Mouse (Mus musculus) urinary bladder, postnatal 14 days (tissue): ENCODE results near the gene Nectin1.

Source experiments
- DNase-seq: peaks from one replicate; pipeline ENCODE4 v3.0.0; 2021; ENCODE audit warnings: low spot score

Nectin1 gene

GRCm38 (mm10) chr9:43741277-43741676 lies 2.5 kb upstream of the Nectin1 start:
- no peak for DNase-seq

- DNase-seq: no peak
These were observed 1.7 kb upstream of the Nectin1 start for GRCm38 (mm10) chr9:43742066-43742465.

GRCm38 (mm10) chr9:43742902-43743646 lies 710 bp upstream of the Nectin1 start:
- DNase-seq: peak; percentile 89

DNA sequence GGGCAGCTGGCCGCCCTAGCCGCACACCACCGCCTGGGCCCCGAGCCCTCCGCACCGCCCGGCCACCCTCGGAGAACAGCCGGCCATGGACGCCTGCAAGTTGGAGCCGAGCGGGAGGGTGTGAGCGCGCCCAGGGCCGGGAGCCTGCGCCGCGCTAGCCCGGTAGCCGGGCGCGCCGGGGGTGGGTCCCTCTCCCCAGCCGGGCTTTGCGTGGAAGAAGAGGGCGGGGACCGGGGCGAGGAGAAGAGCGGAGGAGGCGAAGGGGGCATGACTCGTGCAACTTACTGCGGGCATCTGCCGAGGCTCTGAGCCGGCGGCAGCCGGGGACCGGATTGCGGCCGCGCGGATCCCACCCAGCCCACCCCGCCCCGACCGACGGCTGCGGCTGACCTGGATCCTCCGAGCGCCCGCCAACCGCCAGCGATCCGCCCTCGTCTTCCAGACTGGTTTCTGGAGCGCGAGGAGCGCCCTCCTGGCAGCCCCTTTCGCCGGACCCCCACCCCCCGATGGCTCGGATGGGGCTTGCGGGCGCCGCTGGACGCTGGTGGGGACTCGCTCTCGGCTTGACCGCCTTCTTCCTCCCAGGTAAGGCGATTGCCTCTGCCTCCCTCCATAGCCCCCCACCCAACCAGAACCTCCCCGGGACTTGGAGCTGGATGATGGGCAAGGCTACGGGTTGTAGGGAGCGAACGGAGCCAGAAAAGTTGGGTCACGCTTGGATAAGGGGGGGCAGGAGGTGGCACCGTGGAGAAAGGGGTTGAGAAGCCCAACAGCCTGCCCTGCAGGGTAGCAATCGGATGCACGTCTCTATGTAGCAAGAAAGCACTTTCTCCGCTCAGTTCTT lies 576 bp downstream of the Nectin1 start:
- peak; percentile 46 for DNase-seq

- peak; percentile 41 for DNase-seq
These were observed 1.4 kb downstream of the Nectin1 start for GRCm38 (mm10) chr9:43745051-43745792.

DNA sequence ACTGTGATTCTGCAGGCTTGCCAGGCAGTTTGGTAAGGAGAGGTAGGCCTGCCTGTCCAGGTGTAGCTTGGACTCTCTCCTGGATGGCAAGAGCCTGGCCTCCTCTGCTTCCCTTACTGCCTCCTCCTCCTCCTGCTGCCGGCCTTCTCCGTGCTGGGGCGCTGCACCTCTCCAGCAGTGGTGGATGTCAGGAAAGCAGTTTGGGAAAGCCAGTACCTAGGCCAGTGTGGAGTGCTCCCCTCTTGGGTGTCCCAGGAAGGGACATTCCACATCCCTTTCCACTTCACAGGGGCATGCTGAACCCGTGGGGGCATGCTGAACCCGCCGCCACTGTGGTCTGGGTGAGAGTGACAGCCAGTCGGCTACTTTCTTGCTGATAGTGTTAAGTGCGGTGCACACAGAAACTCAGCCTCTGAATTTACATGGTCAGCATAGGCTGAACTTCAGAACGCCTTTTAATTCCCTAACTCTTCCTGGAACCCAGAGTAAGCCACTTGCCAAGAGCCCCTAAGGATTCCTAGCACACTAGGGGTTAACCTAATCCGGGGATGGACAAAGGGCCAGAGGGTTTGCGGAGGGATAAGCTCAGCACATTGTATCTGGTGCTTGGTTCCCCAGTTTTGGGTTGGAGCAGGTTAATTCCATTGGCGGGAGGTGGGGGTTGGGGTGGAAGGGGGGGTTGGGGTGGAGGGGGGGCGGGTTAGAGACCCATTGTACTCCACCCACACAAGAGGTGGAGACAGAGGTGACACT lies 2.3 kb downstream of the Nectin1 start:
- no peak for DNase-seq

GRCm38 (mm10) chr9:43747710-43748109 lies 3.9 kb downstream of the Nectin1 start:
- DNase-seq: no peak

- no peak for DNase-seq
These were observed 4.7 kb downstream of the Nectin1 start for GRCm38 (mm10) chr9:43748519-43748918.

DNA sequence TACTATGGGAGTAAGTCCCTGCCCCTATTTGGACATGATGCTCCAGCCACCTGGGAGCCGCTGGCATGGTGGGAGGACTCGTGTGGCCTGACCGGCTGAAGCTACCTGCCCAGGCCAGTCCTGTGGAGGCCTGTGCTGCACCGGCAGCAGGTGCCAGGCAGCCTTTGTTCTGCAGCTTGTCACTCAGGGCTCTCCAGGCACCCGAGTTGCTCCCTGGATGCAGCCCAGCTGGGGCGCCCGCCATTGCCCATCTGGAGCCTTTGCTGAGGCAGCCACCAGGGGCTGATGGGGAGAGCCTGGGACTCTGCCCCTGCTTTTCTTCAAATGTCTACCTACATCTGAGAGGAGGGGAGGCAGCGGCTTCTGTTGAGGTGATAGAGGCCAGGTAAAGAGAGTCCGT lies 6.3 kb downstream of the Nectin1 start:
- DNase-seq: no peak

DNA sequence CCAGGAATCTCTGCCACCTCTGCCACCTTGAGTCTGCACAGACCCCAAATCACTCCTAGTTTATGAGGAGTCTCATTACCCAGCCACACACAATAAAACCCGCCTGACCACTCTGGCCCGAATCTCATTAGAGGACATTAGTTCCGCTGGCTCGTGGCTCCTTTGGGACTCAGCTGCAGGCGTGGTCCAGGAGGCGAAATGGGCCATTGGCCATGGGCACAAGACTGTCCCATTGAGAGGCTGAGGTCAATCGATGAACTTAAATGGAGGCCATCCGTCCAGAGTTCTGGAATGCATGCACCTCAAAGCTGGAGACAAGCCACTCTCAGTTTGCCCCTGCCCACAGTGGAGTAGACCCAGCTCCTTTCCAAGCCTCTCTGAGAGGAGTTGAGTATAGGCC lies 7.3 kb downstream of the Nectin1 start:
- DNase-seq: no peak

GRCm38 (mm10) chr9:43753481-43753880 lies 9.7 kb downstream of the Nectin1 start:
- DNase-seq: no peak

DNA sequence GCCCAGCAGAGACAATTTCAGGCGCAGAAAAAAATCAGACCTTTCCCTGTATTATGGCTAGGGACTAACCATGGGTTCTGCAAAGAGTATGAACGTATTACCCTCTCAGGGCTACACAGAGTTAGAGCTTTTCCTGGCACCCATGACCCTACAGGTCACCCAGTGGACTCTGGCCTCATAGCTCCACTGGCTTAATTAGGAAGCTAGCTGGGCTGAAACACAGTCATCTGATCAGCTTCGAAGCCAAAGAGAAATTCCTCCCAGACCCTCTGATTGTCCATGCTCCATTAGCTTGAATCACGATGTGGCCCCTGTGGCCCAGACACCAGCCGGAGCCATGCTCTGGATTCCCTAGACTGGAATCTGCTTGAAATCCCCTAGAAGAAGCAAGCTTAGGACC lies 10.3 kb downstream of the Nectin1 start:
- DNase-seq: no peak

- no peak for DNase-seq
These were observed 11.0 kb downstream of the Nectin1 start for GRCm38 (mm10) chr9:43754768-43755197.

- no peak for DNase-seq
These were observed 11.7 kb downstream of the Nectin1 start for GRCm38 (mm10) chr9:43755464-43755863.

DNA sequence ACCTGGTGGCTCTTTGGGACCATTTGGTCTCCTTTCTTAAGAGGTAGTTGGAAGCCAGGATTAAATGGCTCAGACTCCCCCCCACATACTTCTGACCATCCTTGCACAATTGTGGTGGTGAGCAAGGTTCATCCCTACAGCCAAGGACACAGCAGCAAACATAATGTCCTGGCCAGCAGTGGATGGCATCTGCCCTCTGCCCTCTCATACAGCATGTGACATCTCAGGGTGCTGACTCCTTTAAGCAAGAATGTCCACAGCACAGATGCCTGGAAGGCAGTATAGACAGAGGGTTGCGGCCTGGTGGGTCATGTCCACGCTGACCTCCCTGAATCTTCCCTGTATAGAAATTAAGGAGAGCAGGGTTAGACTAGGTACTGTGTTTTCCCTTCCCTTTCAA lies 12.1 kb downstream of the Nectin1 start:
- no peak for DNase-seq

DNA sequence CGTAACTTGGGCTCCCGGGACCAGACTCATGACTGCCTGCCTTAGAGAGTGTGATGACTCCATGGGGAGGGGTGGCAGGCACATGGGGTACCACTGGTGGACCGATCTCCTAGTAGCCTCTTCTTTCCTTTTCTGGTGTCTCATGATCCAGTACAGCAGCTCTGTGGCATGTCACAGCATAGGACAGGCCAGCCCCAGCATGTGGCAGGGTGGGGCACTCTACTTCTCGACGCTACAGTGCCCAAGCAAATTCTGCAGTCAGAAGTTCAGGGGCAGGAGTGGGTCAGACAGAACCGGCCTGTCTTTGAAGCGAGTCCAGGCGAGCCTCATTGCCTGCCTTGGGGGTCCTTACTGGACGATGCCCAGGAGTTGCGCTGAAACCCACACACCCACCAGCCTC lies 13.4 kb downstream of the Nectin1 start:
- DNase-seq: peak; percentile 81

DNA sequence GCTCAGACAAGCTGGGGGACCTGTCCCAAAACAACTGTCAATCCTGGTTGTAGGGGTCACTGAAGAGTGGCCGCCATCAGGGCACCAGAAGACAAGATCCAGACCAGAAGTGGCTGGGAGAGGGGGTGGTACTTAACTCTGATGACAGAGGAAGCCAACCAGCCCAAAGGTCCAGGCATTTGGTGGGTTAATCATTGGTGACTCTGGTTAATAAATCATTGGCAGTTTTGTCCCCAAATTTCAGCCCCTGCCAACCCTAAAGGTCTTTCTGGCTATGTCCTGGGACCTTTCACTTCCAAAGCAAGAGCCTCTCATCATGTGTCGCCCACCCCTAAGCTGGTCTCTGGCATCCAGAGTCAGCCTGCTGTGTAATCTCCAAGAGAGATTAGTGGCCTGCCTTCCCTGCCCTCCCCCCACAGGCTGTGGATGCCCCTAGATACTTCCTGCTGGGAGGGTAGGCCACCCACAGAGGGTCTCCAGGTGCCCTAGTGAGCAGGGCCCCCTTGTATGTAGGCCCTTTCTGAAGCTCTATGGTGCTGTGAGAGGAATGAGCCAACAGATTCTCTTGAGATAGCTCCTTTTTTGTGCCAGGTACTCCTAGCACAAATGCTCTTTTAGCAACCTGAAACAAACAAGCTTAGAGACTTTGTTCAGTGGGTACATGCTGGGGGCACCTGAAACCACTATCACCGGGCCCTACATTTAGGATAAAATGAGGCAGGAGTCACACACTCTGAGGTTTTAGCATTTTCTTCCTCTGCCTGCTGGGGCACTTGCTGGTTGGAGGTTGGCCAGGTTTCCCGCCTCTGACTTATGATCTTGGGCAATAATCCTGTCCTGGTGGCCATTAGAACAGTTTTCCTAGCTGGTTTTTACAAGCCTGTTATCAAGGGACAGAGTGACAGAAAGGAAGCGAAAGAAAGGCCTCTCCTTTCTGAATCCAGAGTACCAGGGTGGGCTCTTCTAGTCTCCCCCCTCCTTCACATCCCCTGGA lies 14.5 kb downstream of the Nectin1 start:
- DNase-seq: peak; percentile 53

GRCm38 (mm10) chr9:43760078-43760477 lies 16.3 kb downstream of the Nectin1 start:
- DNase-seq: no peak

GRCm38 (mm10) chr9:43761181-43761820 lies 17.5 kb downstream of the Nectin1 start:
- DNase-seq: no peak

- DNase-seq: no peak
These were observed 18.2 kb downstream of the Nectin1 start for GRCm38 (mm10) chr9:43761941-43762340.
